Mouse (Mus musculus): Measurements from ENCODE around the gene Suclg2.

DNA sequence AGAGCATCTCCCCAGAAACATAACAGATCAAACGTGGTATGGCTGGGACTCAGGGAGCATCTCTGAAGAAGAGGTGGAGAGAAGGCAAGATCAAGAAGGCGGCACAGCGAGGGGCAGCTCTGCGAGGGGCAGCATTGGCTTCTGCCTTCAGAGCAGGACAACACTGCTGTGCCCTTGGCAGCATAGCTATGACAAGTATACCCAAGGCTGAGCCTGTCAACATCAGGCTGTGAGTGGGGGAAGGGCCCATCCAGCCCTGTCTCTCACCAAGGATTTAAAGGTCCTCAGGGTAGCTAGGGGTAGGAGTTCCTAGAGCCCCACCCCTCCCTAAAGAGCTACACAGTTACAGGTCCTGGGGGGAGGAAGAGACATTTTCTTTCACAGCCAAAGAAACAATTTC, 23.7 kb downstream of the Suclg2 start:
- TF ChIP-seq POLR2A (IDR thresholded peaks at IDR 0.05; ENCODE audit: low read depth, low read length) (no peak), CTCF (conservative IDR thresholded peaks at IDR 0.05; ENCODE audit: insufficient read depth, insufficient read length, low read depth, low read length) (no peak)

Data from kidney, adult 2 months (tissue).